Mouse (Mus musculus) granulocyte monocyte progenitor cell, adult 5-6 weeks (primary cell): ENCODE measurements at regions not wholly inside any gene's neighbourhood (a gene's known extent, or its start where the extent isn't known, plus 50 kb on each side); places are given as distances from the start of the nearest gene placed in this dataset.
"Not testable (repeated sequence)": the region's sequence is repeated elsewhere in the genome, so short reads cannot be mapped to it uniquely, and the experiment has no call there.

Source experiments
- ATAC-seq: replicated peaks from 2 replicates; pipeline ENCODE4 v1.8.0; 2016; ENCODE audit warnings: mild to moderate bottlenecking, moderate TSS enrichment, inconsistent platforms; ENCODE audit not compliant: poor library complexity, severe bottlenecking

DNA sequence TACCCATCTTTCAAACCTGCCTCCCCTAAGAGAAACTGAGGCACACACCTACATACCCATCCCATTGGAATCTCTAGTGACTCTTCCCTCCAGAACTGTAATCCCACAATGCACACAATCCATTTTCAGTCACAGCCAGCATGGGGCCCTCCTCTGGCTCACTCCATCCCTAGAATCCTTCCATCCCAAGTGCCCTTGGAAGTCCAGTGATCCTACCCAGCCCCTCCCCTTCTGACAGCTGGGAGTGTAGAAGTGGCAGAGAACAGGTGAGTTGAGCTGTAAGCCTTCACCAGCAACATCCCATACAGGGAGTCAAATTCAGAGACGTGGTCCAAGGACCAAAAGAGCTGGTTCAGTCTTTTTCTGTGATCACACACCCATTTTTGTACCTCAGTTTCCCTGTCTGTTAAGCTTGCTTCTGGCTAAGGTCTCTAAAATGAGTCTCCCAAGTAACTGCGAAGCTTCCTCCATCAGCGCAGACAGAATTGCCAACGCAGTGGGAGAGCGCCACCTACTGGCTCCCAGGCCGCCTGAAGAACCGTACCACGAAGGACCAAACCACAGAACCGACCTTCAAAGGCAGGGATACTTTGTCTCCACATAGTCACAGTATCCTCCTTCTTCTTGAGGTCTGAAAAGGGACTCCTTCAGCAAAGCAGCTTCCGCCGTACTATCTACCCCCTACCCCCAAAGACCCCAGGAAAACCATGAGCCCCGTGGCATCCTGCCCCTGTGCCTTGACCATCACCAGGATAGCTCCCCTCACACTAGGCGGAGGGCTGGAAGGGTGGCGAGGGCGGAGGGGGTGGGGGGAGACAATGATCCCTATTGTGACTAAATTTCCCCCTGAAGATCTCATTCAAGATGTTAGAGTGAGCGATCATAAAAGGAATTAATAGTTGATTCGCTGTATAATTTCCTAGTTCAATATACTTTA lies 67.0 kb upstream of the Top1 start:
- peak; percentile 88 for ATAC-seq

DNA sequence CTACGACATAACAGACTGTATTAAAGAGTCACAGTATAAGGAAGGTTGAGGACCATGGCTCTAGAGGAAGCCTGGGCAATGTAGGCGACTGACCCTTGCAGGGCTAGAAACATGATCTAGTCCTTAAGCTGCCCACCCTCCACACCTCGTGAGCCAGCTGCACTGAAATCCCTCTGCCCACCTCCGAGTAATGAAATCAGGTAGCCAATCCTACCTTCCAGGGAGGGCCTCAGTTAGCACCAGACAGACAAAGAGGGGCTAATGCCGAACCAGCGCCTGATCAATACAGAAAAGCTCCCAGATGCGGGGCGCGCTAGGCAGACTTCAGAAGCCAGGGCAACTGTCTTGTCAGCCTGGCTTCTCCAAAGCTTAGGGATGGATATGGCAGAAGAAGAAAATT lies 65.4 kb upstream of the Top1 start:
- no peak for ATAC-seq

DNA sequence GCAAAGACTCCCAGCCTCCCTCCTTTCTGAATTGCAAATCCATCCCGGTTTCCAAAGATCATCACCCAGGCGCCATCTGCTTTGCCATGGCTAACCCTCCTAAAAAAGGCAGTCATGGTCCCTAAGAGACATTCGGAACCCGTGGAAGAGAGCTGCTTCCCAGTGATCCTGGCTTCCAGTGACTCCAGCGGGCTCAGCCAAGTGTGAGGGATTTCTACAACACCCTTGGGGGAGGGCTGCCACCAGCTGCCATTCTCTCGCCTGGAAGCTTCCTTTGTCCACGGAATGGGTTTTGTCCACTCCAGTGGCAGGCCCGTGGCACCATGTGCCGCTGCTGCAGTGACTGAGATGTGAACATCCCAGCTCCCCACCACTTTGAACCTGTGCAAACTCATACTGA lies 64.7 kb upstream of the Top1 start:
- ATAC-seq, result no peak

DNA sequence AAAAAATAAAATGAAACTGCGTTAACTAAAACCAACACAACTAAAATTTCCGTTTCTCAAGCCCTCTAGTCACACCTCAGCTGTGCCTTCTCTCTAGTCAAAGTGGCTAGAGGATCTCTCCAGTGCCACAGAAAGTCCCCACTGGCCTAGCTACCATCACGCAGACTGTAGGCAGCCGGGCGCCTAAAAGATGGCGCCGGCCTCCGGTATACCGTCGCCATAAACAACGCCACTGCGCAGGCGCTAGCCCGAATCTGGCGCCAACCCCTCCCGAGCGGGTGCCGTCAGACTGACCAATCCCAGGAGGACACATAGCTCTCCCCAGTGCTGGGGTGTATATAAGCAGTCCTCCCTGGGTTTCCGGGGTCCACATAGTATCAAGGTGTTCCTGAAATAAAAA lies 62.7 kb upstream of the Top1 start:
- ATAC-seq, result not testable (repeated sequence)

DNA sequence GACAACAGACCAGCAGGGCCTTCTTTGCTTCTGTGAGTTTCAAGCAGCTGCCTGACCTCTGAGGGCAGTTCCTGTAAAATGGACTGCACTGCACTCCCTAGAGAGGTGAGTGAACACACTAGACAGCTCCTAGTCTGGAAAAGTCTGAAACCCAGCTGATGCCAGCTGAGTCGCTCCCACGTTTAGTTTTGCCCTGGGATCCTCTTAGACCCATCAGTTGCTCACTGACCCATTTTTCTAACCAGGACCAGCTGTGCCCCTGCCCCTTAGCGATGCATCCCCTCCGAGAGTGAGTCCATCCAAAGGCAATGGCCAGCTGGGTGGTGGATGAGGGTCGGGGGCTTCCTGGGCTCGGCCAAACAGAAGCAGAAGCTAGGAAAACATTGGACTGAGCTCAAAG lies 62.2 kb upstream of the Top1 start:
- no peak for ATAC-seq

- ATAC-seq, result no peak
Observed at GRCm38 (mm10) chr2:160584568-160584967, 61.1 kb upstream of the Top1 start.

GRCm38 (mm10) chr2:160587015-160587835 lies 58.5 kb upstream of the Top1 start:
- 0 out of 2 replicates have a peak, but pooled peaks have one; percentile 35 for ATAC-seq

- ATAC-seq, result no peak
Observed at GRCm38 (mm10) chr2:160588401-160588800, 57.3 kb upstream of the Top1 start.

DNA sequence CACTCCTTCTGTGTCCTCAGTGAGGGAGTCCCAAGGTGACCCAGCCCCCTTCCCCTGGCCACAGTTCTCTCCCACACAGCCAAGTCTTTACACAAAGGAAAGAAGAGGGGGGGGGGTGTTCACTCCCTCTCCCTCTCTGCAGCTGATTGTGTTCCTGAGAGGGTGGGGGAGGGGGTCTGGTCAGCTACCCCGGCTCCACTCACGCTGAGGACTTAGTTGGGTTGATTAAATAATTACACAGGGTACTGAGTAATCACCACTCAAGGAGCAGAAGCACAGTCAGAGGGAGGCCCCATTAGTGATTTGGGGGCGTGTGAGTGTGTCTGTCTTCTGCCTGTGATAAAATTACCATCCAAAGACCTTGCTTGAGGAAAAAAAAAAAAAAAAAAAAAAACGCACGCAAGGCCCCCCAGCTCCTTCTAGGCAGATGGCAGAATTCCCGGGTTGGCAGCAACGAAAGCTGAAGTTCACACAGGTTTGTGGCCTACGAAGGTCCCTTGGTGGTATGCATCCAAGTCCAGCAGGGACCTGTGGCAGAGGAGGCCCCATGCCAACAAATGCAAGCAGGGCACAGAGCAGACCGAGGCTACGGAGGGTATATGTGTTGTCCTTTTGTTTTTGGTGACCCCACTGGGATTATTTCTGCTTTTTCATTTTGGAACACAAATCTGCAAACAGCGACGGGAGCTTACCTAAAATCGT lies 55.3 kb upstream of the Top1 start:
- no peak for ATAC-seq

DNA sequence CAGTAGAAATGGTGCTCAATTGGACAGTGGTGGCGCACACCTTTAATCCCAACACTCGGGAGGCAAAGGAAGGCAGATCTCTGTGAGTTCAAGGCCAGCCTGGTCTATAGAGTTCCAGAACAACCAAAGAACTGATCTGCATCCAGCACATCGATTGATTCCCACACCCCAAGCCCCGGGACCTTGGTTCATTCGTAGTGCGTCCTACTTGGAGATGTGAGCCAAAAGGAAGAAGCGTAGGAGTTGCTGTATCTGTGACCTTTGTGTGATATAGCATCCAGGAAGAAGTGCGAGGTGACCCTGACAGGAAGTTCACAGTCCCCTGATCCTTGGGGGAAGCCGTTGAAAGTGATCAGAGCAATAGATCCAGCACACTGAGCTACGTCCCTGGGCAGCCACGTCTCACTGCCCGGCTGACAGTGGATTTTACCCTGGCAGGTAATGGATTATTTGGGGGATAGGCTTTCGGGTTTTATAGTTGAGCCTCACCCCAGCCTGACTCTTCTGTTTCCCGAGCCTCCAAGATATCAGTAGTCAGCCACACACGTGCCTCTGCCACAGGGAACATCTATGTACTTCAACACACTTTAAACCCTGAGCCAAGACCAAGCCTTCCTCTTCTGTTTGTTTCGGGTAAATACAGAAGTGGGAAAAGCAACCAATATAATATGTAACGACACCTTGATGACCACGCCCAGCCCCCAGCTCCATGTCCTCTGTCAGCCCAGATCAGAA lies 54.1 kb upstream of the Top1 start:
- ATAC-seq, result no peak

DNA sequence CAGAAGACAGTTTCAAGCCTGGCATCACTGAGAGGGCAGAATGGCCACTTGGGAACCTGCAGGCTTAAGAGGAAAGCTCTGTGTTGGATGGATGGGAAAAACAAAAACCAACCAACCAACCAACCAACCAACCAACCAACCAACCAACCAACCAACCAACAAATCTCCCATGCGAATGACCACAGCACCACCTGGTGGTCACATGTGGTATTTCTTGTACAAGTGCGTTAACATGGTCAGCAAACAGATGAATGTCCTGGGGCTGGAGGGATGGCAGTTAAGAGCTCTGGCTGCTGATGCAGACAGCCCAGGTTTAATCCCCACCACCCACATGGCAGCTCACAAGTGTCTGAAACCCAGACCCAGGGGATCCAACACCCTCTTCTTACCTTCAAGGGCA lies 52.7 kb upstream of the Top1 start:
- peak; percentile 67 for ATAC-seq
